Mouse (Mus musculus) hindbrain, embryonic 11.5 days (tissue): ENCODE data around the gene Ppp2r2c. TPM values are rescaled to one million over a fixed set of nuclear protein-coding genes. Genes with fewer than 3 reads are reported as not detected.

Experiments used
- ATAC-seq: fragments of 200-750 bp; cut with Nextera tagmentation; 2 replicates; pipeline ENCODE4 v1.8.0; 2017; ENCODE audit warnings: mild to moderate bottlenecking, moderate TSS enrichment, moderate library complexity; ENCODE audit not compliant: low FRiP score
- DNase-seq: peaks from one replicate; pipeline ENCODE4 v3.0.0-alpha.2; 2015; ENCODE audit warnings: low spot score
- H3K27ac ChIP-seq: fragments of 300-500 bp; sonication (generic); 2 replicates; pipeline ENCODE4 v1.5.1; 2014; ENCODE audit warnings: mild to moderate bottlenecking, low read depth, low read length
- H3K27me3 ChIP-seq: fragments of 300-500 bp; sonication (generic); 2 replicates; pipeline ENCODE4 v1.6.1; 2014; ENCODE audit warnings: mild to moderate bottlenecking, low read length, moderate library complexity, mixed read lengths; ENCODE audit not compliant: control insufficient read depth, insufficient read depth
- H3K36me3 ChIP-seq: fragments of 300-500 bp; sonication (generic); 2 replicates; pipeline ENCODE4 v1.6.1; 2014; ENCODE audit warnings: mild to moderate bottlenecking, low read length, moderate library complexity, mixed read lengths; ENCODE audit not compliant: control insufficient read depth, insufficient read depth
- H3K4me1 ChIP-seq: fragments of 300-500 bp; sonication (generic); replicated peaks from 2 replicates; pipeline ENCODE4 v1.6.1; 2014; ENCODE audit warnings: low read length, mixed read lengths; ENCODE audit not compliant: control insufficient read depth, insufficient read depth
- H3K4me2 ChIP-seq: fragments of 300-500 bp; sonication (generic); replicated peaks from 2 replicates; pipeline ENCODE4 v1.6.1; 2014; ENCODE audit warnings: mild to moderate bottlenecking, low read depth, low read length
- H3K4me3 ChIP-seq: fragments of 300-500 bp; sonication (generic); 2 replicates; pipeline ENCODE4 v1.5.1; 2014; ENCODE audit warnings: low read depth, low read length
- H3K9ac ChIP-seq: fragments of 300-500 bp; sonication (generic); 2 replicates; pipeline ENCODE4 v1.6.1; 2014; ENCODE audit warnings: low read depth, low read length
- H3K9me3 ChIP-seq: fragments of 300-500 bp; sonication (generic); 2 replicates; pipeline ENCODE4 v1.6.1; 2016; ENCODE audit warnings: low read length; ENCODE audit not compliant: control insufficient read depth
- WGBS: fragments of 180-500 bp; shearing (Covaris S2); extraction: QIAGEN DNeasy Blood & Tissue Kit; methylation state at CpG from one replicate; pipeline ENCODE4 v1.1.7; 2014; 5-methylcytosine and 5-hydroxymethylcytosine counted together
- polyA plus RNA-seq: library from polyadenylated mRNA; unstranded; fragments of >200 nt; fragmentation: Nextera tagmentation; extraction: Ambion mirVana; gene quantifications from 2 replicates; pipeline ENCODE4 v1.2.1, GENCODE M21; 2014

The Ppp2r2c gene
- polyA plus RNA-seq, 1 experiment from 2014 or later: 1.9 TPM

DNA sequence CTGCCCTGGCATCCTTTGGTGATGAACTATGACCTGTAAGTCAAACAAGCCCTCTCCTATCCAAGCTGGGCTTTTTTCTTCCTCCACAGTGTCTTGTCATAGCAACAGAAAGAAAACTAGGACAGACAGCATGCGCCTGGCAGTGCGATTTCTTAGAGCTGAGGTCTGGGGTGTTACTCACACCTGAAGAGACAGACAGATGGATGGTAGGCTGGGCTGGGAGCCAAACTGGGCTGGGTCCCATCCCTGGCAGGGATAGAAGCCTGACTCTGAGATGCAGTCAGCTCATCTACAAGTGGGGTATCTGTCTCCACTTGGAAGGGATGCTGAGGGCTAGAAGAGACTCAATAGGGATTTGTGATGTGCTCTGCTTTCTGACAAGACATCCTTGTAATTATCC is 29.3 kb upstream of the Ppp2r2c start:
- Histone ChIP-seq H3K9ac (no peak overlapping the region), H3K4me1 (no peaks in the 10 kb centered on the region), H3K9me3 (no peaks in the 10 kb centered on the region), H3K4me3 (no peak overlapping the region), H3K27ac (no peak overlapping the region), H3K27me3 (no peaks in the 10 kb centered on the region), H3K36me3 (no peaks in the 10 kb centered on the region), H3K4me2 (no peak overlapping the region)
- ATAC-seq (no peak), DNase-seq (no peak)
- 96% methylated on average over 2 of the region's 2 CpGs for WGBS

DNA sequence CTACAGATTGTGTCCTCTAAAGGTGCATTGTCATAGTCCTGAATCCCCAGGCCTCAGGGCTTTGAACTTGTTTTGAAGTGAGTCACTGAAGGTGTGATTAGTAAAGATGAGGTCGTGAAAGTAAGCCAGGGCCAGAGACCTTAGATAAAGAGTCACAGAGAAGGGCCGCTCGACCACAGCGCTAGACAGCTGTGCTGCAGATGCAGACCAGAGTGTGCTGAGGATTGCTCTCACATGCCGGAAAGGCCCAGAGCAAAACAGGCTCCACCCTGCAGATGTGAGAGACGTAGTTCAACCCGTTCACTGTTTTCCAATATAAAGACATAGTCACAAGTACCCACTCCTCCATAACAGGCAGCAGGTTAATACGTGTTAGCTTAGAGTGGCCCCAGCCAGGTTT is 28.7 kb upstream of the Ppp2r2c start:
- H3K36me3 ChIP-seq: no peaks in the 10 kb centered on the region
- DNase-seq (no peak), ATAC-seq (no peak)
- 77% methylated on average over 8 of the region's 8 CpGs for WGBS
- H3K27me3 ChIP-seq: no peaks in the 10 kb centered on the region
- H3K9me3 ChIP-seq: no peaks in the 10 kb centered on the region
- H3K4me3 ChIP-seq: no peak overlapping the region
- H3K27ac ChIP-seq: no peak overlapping the region
- H3K4me1 ChIP-seq: no peaks in the 10 kb centered on the region
- no peak overlapping the region for H3K4me2 ChIP-seq
- H3K9ac ChIP-seq: no peak overlapping the region

DNA sequence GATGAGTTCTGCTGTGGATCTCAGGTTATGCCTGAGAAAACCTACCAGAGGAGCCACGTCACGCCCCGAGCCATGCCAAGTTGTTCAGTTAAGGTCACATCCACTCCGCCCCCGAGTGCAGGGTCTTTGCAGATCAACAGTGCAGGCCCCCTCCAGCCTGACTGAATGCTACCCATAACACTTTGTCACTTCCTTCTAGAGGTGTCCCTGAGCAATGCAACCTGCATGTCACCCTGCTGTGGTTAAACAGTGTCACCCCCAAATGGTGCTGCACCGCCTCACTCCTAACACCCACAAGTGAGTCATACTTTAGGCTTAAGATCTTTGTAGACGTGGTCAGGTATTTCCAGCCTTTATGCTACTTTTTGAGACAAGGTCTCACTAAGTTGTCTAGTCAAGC is 28.2 kb upstream of the Ppp2r2c start:
- H3K4me2 ChIP-seq: no peak overlapping the region
- H3K4me3 ChIP-seq: no peak overlapping the region
- 86% methylated on average over 7 of the region's 7 CpGs for WGBS
- H3K9ac ChIP-seq: no peak overlapping the region
- DNase-seq (no peak), ATAC-seq (no peak)
- H3K4me1 ChIP-seq: no peaks in the 10 kb centered on the region
- H3K27me3 ChIP-seq: no peaks in the 10 kb centered on the region
- H3K27ac ChIP-seq: no peak overlapping the region
- no peaks in the 10 kb centered on the region for H3K9me3 ChIP-seq
- H3K36me3 ChIP-seq: no peaks in the 10 kb centered on the region

DNA sequence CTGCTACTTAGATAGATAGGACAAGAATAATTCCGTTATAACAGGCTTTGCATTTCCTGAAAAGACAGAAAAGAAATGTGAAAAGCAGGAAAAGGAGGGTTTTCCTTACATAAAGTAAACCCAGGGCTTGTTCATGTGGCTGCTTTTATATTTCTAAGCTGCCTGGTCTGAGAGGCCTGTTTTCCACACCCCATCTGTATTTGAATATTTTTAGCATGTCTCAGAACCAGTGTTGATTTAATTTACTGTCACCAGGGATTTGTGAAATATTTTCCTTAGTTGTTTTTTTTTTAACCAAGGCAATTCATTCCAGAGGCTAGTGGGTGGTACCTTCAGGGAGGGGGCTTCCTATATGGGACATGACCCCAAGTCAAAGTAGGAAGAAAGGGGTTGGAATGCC is 26.6 kb upstream of the Ppp2r2c start:
- H3K4me1 ChIP-seq: no peaks in the 10 kb centered on the region
- H3K36me3 ChIP-seq: no peaks in the 10 kb centered on the region
- no peak overlapping the region for H3K9ac ChIP-seq
- ATAC-seq (no peak), DNase-seq (no peak)
- no peak overlapping the region for H3K27ac ChIP-seq
- no peaks in the 10 kb centered on the region for H3K9me3 ChIP-seq
- WGBS: 90% methylated on average over 1 of the region's 1 CpGs
- H3K27me3 ChIP-seq: no peaks in the 10 kb centered on the region
- no peak overlapping the region for H3K4me3 ChIP-seq
- H3K4me2 ChIP-seq: no peak overlapping the region

DNA sequence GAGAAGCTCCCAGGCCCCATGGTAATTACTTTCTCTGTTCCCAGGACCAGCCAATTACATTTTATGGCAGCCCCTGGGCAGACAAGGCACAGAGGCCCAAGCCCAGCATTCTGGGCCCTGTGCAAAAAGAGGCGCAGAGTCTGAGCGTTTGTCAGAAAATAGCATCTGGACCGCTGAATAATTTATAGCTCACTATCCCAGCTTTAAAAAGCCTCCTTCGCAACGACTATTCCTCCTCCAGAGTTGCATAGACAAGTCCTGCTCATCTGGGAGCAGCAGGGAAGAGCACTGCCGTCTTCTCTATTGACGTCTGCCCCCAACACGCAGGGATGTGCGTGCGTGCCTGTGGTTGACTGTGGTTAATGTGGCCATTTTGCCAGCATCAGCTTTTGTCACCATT is 23.8 kb upstream of the Ppp2r2c start:
- no peak overlapping the region for H3K27ac ChIP-seq
- 80% methylated on average over 10 of the region's 10 CpGs for WGBS
- no peak overlapping the region for H3K9ac ChIP-seq
- H3K4me3 ChIP-seq: no peak overlapping the region
- no peaks in the 10 kb centered on the region for H3K4me1 ChIP-seq
- no peak; the same call in 1 of the 2 replicates for ATAC-seq
- DNase-seq: no peak
- no peaks in the 10 kb centered on the region for H3K27me3 ChIP-seq
- no peaks in the 10 kb centered on the region for H3K9me3 ChIP-seq
- H3K4me2 ChIP-seq: no peak overlapping the region
- no peaks in the 10 kb centered on the region for H3K36me3 ChIP-seq

DNA sequence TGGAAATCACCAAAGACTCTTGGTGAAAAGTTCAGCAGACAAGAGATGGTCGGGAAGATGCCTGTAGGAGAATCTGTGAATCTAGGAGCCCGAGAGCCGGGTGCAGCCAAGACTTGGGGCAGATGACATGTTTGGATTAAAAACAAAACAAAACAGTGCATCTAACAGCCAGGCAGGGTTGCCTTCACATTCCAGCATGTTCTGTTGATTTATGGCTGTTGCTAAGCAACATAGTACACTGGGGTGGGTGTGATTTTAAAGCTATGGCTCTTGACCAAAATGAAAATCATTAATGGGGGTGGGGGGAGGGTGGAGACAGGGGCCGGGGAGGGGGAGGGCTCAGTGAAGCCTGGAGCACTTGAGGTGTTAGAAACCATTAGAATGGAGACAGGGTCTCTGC is 16.7 kb upstream of the Ppp2r2c start:
- DNase-seq: no peak
- Histone ChIP-seq H3K27me3 (no peaks in the 10 kb centered on the region), H3K4me2 (no peak overlapping the region), H3K9me3 (no peaks in the 10 kb centered on the region), H3K36me3 (no peaks in the 10 kb centered on the region), H3K4me1 (no peaks in the 10 kb centered on the region), H3K4me3 (no peak overlapping the region), H3K27ac (no peak overlapping the region), H3K9ac (no peak overlapping the region)
- 61% methylated on average over 4 of the region's 4 CpGs for WGBS
- ATAC-seq: no peak

DNA sequence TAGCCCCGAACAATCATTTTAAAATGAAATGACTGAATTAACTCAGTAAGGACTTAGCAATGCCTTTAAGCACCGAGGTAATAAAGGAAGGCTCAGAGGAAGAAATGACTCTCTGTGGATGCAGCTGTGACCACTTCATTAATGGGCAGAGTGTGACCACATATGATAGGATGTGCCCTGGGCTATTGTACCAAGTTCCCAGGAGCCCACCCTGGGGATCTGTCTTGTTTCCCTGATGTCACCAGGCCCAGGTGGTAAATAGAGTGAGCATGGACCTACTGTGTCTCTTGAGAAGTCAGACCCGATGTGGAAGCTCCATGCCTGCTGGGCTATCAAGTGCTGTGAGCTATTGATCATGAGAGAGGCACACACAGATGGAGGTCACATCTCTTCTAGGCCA is 13.1 kb upstream of the Ppp2r2c start:
- ATAC-seq: peak; percentile 53; the same call in 1 of the 2 replicates
- H3K4me2 ChIP-seq: no peak overlapping the region
- no peaks in the 10 kb centered on the region for H3K36me3 ChIP-seq
- H3K27ac ChIP-seq: no peak overlapping the region
- no peaks in the 10 kb centered on the region for H3K4me1 ChIP-seq
- H3K27me3 ChIP-seq: no peaks in the 10 kb centered on the region
- no peaks in the 10 kb centered on the region for H3K9me3 ChIP-seq
- WGBS: 64% methylated on average over 3 of the region's 3 CpGs
- H3K9ac ChIP-seq: no peak overlapping the region
- peak; percentile 15 for DNase-seq
- no peak overlapping the region for H3K4me3 ChIP-seq

GRCm38 (mm10) chr5:36856529-36856928 is 11.8 kb upstream of the Ppp2r2c start:
- H3K4me2 ChIP-seq: no peak overlapping the region
- no peak for DNase-seq
- H3K4me3 ChIP-seq: no peak overlapping the region
- 93% methylated on average over 7 of the region's 7 CpGs for WGBS
- no peaks in the 10 kb centered on the region for H3K27me3 ChIP-seq
- H3K36me3 ChIP-seq: no peaks in the 10 kb centered on the region
- H3K27ac ChIP-seq: no peak overlapping the region
- no peaks in the 10 kb centered on the region for H3K4me1 ChIP-seq
- no peak for ATAC-seq
- H3K9me3 ChIP-seq: no peaks in the 10 kb centered on the region
- no peak overlapping the region for H3K9ac ChIP-seq

DNA sequence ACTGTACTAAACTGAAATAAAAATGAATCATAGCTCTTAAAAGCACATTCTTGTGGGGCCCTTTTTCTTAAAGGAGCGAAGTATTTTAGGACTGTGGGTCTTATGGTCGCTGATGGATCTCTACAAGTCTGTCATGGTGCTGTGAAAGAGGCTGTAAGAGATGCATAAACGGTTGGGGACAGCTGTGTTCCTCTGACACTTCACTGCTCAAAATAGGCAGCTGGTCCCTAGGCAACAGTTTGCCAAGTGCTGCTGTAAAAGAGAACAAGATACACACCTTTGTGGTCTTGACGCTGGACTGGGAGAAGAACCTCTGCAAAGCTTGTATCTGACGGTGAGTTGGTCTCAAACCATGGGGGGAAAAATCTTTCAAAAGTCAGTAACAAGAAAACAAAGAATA is 10.8 kb upstream of the Ppp2r2c start:
- H3K4me1 ChIP-seq: no peaks in the 10 kb centered on the region
- WGBS: 83% methylated on average over 5 of the region's 5 CpGs
- H3K4me3 ChIP-seq: no peak overlapping the region
- no peaks in the 10 kb centered on the region for H3K36me3 ChIP-seq
- no peak overlapping the region for H3K4me2 ChIP-seq
- H3K9me3 ChIP-seq: no peaks in the 10 kb centered on the region
- DNase-seq: no peak
- no peak overlapping the region for H3K9ac ChIP-seq
- no peak overlapping the region for H3K27ac ChIP-seq
- no peaks in the 10 kb centered on the region for H3K27me3 ChIP-seq
- ATAC-seq: no peak
